Mouse (Mus musculus) kidney, embryonic 16.5 days (tissue): Measurements from ENCODE around the gene Adamts12. TPM values are rescaled to one million over a fixed set of nuclear protein-coding genes. Genes with fewer than 3 reads are reported as not detected.

Experiments
- ATAC-seq: fragments of 200-750 bp; cut with Nextera tagmentation; 2 replicates; pipeline ENCODE4 v1.8.0; 2017; ENCODE audit warnings: moderate TSS enrichment; ENCODE audit not compliant: low FRiP score, low TSS enrichment
- H3K27ac ChIP-seq: fragments of 300-500 bp; sonication (generic); 2 replicates; pipeline ENCODE4 v1.5.1; 2014; ENCODE audit warnings: low read length
- H3K27me3 ChIP-seq: fragments of 300-500 bp; sonication (generic); 2 replicates; pipeline ENCODE4 v1.6.1; 2014; ENCODE audit warnings: low read length, control low read depth, mixed read lengths; ENCODE audit not compliant: insufficient read depth
- H3K36me3 ChIP-seq: fragments of 300-500 bp; sonication (generic); 2 replicates; pipeline ENCODE4 v1.6.1; 2014; ENCODE audit warnings: low read length, control low read depth, mixed read lengths; ENCODE audit not compliant: insufficient read depth
- H3K4me1 ChIP-seq: fragments of 300-500 bp; sonication (generic); 2 replicates; pipeline ENCODE4 v1.6.1; 2014; ENCODE audit warnings: low read length, control low read depth, mixed read lengths; ENCODE audit not compliant: insufficient read depth
- H3K4me2 ChIP-seq: fragments of 300-500 bp; sonication (generic); replicated peaks from 2 replicates; pipeline ENCODE4 v1.6.1; 2014; ENCODE audit warnings: low read depth, low read length
- H3K4me3 ChIP-seq: fragments of 300-500 bp; sonication (generic); 2 replicates; pipeline ENCODE4 v1.5.1; 2014; ENCODE audit warnings: mild to moderate bottlenecking, low read length
- H3K9ac ChIP-seq: fragments of 300-500 bp; sonication (generic); replicated peaks from 2 replicates; pipeline ENCODE4 v1.6.1; 2014; ENCODE audit warnings: low read length
- H3K9me3 ChIP-seq: fragments of 300-500 bp; sonication (generic); 2 replicates; pipeline ENCODE4 v1.6.1; 2016; ENCODE audit warnings: low read length, control low read depth
- WGBS: fragments of 180-500 bp; shearing (Covaris S2); extraction: QIAGEN DNeasy Blood & Tissue Kit; methylation state at CpG from one replicate; pipeline ENCODE4 v1.1.7; 2014; 5-methylcytosine and 5-hydroxymethylcytosine counted together
- polyA plus RNA-seq: library from polyadenylated mRNA; unstranded; fragments of >200 nt; fragmentation: Nextera tagmentation; extraction: Ambion mirVana; gene quantifications from 2 replicates; pipeline ENCODE4 v1.2.1, GENCODE M21; 2015

Adamts12 gene
- polyA plus RNA-seq, 1 experiment from 2014 or later, result 3.6 TPM

DNA sequence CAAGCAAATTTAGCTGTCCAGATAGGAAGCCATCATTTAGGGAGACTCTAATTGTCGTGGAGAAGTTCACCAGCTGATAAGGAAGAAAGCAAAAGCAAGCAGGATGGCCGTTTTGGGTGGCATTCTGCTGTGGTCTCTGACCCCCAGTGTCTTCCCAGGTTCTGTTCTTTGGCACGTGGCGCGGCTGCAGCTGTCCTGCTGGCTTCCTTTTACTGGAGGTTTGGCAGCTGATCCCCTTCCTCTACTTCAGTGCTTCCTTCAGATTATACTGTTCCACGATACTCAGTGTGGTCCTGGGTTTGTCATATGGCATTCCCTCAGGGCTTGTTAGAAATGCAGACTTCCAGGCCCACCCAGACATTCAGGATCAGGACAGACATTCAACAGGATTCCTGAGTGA is 63.9 kb downstream of the Adamts12 start:
- H3K36me3 ChIP-seq, result no peaks in the 10 kb centered on the region
- ATAC-seq, result no peak
- 69% methylated on average over 6 of the region's 6 CpGs for WGBS
- no peak overlapping the region for H3K27ac ChIP-seq
- H3K4me3 ChIP-seq, result no peak overlapping the region
- H3K27me3 ChIP-seq, result no peaks in the 10 kb centered on the region
- no peak overlapping the region for H3K4me2 ChIP-seq
- no peaks in the 10 kb centered on the region for H3K9me3 ChIP-seq
- no peak overlapping the region for H3K9ac ChIP-seq
- H3K4me1 ChIP-seq, result no peaks in the 10 kb centered on the region

DNA sequence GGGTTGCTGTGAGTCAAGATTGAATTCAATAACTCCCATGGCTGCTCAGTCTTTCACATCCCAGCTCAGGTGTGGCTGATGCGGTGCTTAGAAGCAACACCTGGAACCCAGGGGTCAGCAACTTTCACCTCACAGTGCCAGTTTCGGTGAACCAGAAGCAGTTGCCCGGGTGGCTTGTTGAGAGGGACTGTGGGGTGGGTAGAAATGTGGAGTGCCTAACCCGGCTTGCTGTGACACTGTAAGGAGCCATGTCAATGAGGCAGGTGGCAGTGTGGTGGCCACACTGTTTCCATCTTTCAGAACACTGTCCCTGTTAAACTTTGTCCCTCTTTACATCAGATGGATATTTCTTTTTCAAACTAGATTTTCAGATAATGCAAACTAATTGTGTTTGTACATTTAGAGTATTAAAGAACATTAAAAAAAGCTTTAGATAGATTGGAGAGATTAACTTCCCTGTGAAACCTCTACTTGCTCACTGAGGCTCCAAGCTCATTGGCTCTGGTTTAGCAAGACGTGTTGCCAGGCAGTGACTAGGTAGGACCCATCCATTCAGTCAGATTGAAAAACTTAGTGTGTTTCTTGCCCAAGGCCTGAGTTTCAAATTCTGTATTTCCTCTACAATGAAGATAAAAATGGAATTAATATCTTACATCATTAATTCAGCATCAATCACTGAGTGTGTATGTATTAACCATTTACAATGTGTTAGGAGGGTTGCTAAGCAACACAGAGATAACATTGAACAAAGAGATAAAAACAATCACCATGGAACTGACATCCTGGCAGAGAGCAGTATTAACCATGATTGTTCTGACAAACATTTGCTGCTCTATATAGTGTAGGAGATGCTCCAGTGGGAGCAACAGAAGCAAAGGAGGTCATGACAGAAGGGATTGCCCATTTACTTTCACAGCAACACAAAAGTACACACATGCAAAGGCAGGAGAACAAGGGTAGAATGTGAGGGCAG is 68.3 kb downstream of the Adamts12 start:
- no peaks in the 10 kb centered on the region for H3K9me3 ChIP-seq
- no peak overlapping the region for H3K4me2 ChIP-seq
- H3K9ac ChIP-seq, result no peak overlapping the region
- no peaks in the 10 kb centered on the region for H3K4me1 ChIP-seq
- ATAC-seq, result no peak
- no peak overlapping the region for H3K4me3 ChIP-seq
- H3K36me3 ChIP-seq, result no peaks in the 10 kb centered on the region
- WGBS, result 78% methylated on average over 5 of the region's 5 CpGs
- H3K27ac ChIP-seq, result no peak overlapping the region
- no peaks in the 10 kb centered on the region for H3K27me3 ChIP-seq

DNA sequence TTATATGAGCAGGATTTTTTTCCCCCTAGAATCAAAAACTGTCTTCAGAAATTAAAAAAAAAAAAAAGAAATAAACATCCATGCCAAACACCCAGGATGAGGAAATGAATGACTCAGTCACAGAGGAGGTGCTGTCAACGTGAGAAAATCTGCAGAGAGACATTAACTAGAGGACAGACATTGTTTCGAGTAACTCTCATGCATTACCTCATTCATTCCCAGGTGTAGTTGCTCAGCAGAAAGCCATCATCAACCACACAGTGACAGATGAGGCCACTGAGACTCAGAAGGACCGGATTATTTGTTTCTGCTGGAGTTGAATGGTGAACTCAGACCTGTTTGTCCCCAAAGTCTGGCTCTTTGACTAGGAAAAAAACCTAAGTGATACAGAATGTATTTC is 81.0 kb downstream of the Adamts12 start:
- no peak overlapping the region for H3K4me3 ChIP-seq
- no peaks in the 10 kb centered on the region for H3K27me3 ChIP-seq
- no peak overlapping the region for H3K27ac ChIP-seq
- no peaks in the 10 kb centered on the region for H3K9me3 ChIP-seq
- H3K4me1 ChIP-seq, result 0 out of 2 replicates have a peak, but pooled peaks cover 3% of the 10 kb centered on the region
- ATAC-seq, result no peak
- H3K36me3 ChIP-seq, result no peaks in the 10 kb centered on the region
- H3K4me2 ChIP-seq, result no peak overlapping the region
- H3K9ac ChIP-seq, result no peak overlapping the region
- WGBS, result 43% methylated on average over 3 of the region's 3 CpGs

DNA sequence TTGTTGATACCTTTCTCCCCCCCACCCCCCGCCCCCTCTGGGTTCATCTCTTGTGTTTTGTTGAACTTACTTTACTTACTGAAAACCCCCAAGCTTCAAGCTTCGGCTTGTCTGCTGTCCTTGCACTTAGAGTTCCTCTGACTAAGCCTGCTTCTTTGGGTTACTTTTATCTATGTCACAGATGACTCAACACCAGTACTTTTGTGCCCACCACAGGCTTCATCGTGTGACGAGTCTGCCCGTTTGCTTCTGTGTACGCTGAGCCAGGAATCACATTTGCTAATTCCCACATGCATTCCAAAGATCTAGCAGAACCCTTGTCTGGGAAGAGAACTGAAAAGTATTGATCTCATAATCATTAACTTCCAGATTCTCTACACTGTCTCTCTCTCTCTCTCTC is 94.8 kb downstream of the Adamts12 start:
- no peaks in the 10 kb centered on the region for H3K27me3 ChIP-seq
- H3K4me2 ChIP-seq, result no peak overlapping the region
- 62% methylated on average over 6 of the region's 6 CpGs for WGBS
- H3K4me1 ChIP-seq, result 0 out of 2 replicates have a peak, but pooled peaks cover 4% of the 10 kb centered on the region
- H3K36me3 ChIP-seq, result no peaks in the 10 kb centered on the region
- H3K27ac ChIP-seq, result no peak overlapping the region
- H3K4me3 ChIP-seq, result no peak overlapping the region
- ATAC-seq, result no peak
- H3K9ac ChIP-seq, result no peak overlapping the region
- no peaks in the 10 kb centered on the region for H3K9me3 ChIP-seq

DNA sequence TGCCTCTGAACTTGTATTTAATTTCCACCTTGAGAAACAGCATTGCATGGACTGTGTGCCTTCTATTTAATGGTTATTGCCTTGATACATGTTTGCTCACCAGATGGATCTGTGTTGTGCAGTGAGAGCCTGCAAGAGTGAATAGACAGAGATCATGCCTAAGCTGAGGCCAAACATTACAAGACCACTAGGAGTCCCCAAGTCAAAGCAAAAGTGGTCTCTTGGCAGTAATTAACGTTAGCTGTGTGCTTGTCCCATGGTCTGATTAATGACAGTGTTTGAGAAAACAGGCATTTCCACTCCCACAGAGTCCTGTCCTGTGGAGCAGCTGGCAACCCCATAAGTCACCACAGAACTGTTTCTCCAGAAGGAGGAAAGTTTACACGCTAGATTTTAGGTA is 96.2 kb downstream of the Adamts12 start:
- Histone ChIP-seq H3K4me3 (no peak overlapping the region), H3K4me2 (no peak overlapping the region), H3K27me3 (no peaks in the 10 kb centered on the region), H3K36me3 (no peaks in the 10 kb centered on the region), H3K27ac (no peak overlapping the region), H3K9ac (no peak overlapping the region), H3K9me3 (no peaks in the 10 kb centered on the region), H3K4me1 (0 out of 2 replicates have a peak, but pooled peaks cover 4% of the 10 kb centered on the region)
- 10% methylated on average over 2 of the region's 2 CpGs for WGBS
- peak; percentile 79; the same call in 1 of the 2 replicates for ATAC-seq

DNA sequence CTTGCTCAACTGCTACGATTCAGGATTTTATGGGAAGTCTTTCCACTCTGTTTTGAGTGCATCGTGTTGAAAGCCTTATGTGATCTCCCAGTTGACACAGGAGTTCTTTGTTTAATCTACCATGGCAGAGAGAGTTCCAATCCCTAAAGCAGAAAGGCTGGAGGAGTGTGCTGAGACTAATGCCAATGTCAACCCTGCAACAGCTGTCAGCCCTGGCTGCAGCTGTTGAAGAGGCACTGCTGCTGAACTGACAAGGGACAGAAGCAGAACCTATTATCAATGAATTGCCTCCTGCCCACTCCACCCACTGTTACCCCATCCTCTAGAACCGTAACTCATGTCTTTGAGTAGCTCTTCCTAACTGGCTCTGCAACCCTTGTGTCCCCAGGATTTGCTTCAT is 101.3 kb downstream of the Adamts12 start:
- ATAC-seq, result peak; percentile 86

DNA sequence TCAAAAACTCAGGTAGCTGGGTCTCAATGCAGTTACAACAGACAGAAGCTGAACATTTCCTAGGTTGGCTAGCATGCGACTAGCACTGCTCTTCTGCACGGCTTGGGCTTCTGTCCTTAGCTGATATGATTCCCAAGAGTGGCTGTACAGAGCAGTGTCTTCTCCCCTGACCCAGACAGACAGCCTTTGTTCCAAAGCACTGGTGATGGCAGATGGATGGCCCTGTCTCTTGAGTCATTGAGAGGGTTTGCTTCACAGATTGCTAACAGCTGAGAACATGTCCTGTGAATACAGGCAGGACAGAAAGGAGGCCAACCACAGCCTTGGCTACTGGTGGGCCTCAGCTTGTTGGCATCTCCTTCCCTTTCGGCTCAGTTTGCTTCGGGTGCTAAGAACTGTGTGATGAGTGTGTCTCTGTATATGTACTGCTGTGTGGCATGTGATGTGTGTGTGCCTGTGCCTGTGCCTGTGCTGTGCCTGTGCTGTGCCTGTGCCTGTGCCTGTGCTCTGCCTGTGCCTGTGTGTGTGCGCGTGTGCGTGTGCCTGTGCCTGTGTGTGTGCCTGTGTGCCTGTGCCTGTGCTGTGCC is 109.4 kb downstream of the Adamts12 start:
- H3K4me2 ChIP-seq, result no peak overlapping the region
- 96% methylated on average over 7 of the region's 7 CpGs for WGBS
- H3K9ac ChIP-seq, result no peak overlapping the region
- H3K27ac ChIP-seq, result no peak overlapping the region
- H3K36me3 ChIP-seq, result no peaks in the 10 kb centered on the region
- no peak for ATAC-seq
- H3K4me3 ChIP-seq, result no peak overlapping the region
- no peaks in the 10 kb centered on the region for H3K27me3 ChIP-seq
- 0 out of 2 replicates have a peak, but pooled peaks cover 2% of the 10 kb centered on the region for H3K4me1 ChIP-seq
- no peaks in the 10 kb centered on the region for H3K9me3 ChIP-seq

More for the DNA sequence above, 101.3 kb downstream of the Adamts12 start:
- H3K27me3 ChIP-seq, result no peaks in the 10 kb centered on the region
- WGBS, result 32% methylated on average over 3 of the region's 3 CpGs
- no peaks in the 10 kb centered on the region for H3K36me3 ChIP-seq
- no peak overlapping the region for H3K4me3 ChIP-seq
- peaks cover 4% of the 10 kb centered on the region; the same call in 1 of the 2 replicates for H3K4me1 ChIP-seq
- no peaks in the 10 kb centered on the region for H3K9me3 ChIP-seq
- no peak overlapping the region for H3K9ac ChIP-seq
- no peak overlapping the region for H3K27ac ChIP-seq
- H3K4me2 ChIP-seq, result no peak overlapping the region

DNA sequence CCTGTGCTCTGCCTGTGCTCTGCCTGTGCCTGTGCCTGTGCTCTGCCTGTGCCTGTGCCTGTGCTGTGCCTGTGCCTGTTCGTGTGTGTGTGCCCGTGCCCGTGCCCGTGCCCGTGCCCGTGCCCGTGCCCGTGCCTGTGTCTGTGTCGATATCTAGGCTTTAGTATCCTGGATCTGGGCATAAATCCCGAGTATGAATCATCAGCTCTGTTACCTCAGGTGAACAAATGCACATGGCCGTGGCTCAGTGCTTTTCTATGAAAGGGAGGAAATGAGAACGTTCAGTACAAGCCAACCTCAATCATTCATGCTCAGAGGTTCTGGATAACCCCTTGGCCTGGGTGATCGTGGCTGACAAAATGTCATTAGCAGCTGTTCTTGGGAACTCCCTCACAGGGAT is 110.3 kb downstream of the Adamts12 start:
- WGBS, result 69% methylated on average over 13 of the region's 13 CpGs
- no peak overlapping the region for H3K9ac ChIP-seq
- H3K4me1 ChIP-seq, result peaks cover 8% of the 10 kb centered on the region; the same call in 1 of the 2 replicates
- H3K9me3 ChIP-seq, result no peaks in the 10 kb centered on the region
- no peak for ATAC-seq
- no peak overlapping the region for H3K4me2 ChIP-seq
- H3K4me3 ChIP-seq, result no peak overlapping the region
- no peaks in the 10 kb centered on the region for H3K36me3 ChIP-seq
- H3K27me3 ChIP-seq, result no peaks in the 10 kb centered on the region
- no peak overlapping the region for H3K27ac ChIP-seq

DNA sequence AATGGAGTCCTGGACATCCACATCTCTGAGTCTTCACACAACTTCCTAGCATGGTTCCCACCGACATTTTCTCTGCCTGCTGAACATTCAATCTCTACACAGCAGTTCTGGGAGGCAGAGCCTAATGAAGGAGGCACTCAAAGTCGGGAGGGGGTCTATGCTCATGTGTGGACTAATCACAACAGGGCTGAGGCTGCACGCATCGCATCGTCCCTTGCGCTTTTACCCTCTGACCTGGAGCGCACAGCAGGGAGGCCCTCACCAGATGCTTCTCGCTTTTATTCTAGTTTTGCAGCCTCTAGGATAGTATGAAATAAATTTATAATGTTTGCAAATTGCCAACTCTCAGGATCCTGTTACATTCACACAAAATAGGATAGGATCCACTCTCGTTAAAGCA is 112.9 kb downstream of the Adamts12 start:
- ATAC-seq, result no peak
- Histone ChIP-seq H3K27me3 (no peaks in the 10 kb centered on the region), H3K4me1 (peaks cover 9% of the 10 kb centered on the region; the same call in 1 of the 2 replicates), H3K4me2 (no peak overlapping the region), H3K9ac (no peak overlapping the region), H3K9me3 (no peaks in the 10 kb centered on the region), H3K27ac (no peak overlapping the region), H3K4me3 (no peak overlapping the region), H3K36me3 (no peaks in the 10 kb centered on the region)
- WGBS, result 29% methylated on average over 9 of the region's 9 CpGs

DNA sequence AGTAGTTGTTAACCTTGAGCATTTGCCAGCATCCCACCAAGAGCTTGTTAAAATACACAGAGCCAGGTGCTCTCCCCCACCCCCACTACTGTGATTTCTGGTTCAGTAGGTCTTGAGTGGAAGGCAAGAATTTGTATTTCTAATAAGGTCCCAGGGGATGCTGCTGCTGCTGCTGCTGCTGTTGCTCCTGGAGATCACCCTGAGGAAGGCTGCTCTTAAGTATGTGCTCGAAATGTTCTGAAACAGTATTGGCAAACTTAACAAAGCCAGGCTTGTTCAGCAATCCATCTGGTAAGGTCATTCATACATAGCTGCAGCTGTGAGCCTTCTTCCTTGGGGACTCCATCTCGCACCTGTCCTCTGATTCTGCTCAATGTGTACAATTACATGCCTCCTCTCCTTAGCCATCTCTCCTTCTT is 115.2 kb downstream of the Adamts12 start:
- no peak overlapping the region for H3K4me3 ChIP-seq
- no peak overlapping the region for H3K4me2 ChIP-seq
- ATAC-seq, result no peak
- peaks cover 9% of the 10 kb centered on the region; the same call in 1 of the 2 replicates for H3K4me1 ChIP-seq
- 55% methylated on average over 2 of the region's 2 CpGs for WGBS
- no peak overlapping the region for H3K27ac ChIP-seq
- H3K9me3 ChIP-seq, result no peaks in the 10 kb centered on the region
- no peaks in the 10 kb centered on the region for H3K27me3 ChIP-seq
- H3K9ac ChIP-seq, result no peak overlapping the region
- no peaks in the 10 kb centered on the region for H3K36me3 ChIP-seq
